Mouse (Mus musculus): ENCODE measurements around the gene Ptprd.

Ptprd gene

GRCm38 (mm10) chr4:75953349-75954060 is 2258.3 kb downstream of the Ptprd start:
- no peak for DNase-seq (ENCODE audit: low spot score in 2 of 2)

DNA sequence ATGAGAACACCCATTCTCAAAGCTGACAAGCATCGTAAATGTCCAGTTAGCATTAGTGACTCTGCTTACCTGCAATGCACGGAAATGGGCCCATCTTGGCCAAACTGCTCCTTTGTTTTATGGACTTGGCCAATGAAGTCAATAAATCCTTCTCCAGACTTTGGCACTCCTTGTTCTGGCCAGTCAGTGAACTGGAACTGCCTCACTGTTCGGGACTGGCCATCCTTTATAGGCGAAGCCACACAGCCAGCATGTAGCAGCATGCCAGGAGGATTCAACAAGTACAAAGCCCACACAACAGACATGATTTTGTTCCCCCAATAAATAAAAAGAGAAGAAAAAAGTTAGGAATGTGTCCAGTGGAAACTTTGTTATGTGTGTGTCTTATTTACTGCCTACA is 2261.2 kb downstream of the Ptprd start:
- no peak for DNase-seq (ENCODE audit: low spot score in 2 of 2)

GRCm38 (mm10) chr4:75894871-75895270 is 2316.9 kb downstream of the Ptprd start:
- DNase-seq (ENCODE audit: low spot score in 2 of 2) = no peak

Data from left cerebral cortex, adult 9 months (tissue).